Mouse (Mus musculus): Measurements from ENCODE around the gene Trp53inp2.

DNA sequence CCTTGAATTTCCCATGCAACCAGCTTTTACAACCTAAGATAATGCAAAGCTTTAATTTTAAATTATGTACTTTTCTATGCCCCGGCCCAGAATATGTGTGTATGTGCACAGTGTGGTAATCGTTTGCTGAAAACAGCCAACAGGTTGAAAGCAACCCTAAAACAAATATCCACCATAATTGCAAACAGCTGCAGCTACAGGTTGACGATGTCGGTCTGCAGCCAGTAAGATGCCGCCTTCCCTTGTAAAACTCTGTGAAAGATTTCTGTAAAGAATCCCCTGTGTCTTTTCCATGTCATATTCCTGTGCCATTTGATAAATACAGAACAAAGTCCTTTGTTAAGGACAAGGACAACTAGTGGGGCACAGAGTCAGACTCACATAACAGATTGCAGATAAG, 13.7 kb downstream of the Trp53inp2 start:
- TF ChIP-seq CTCF (IDR thresholded peaks at IDR 0.05; ENCODE audit: borderline replicate concordance, extremely low read depth, insufficient read depth, insufficient read length) (no peak), POLR2A (IDR thresholded peaks at IDR 0.05; ENCODE audit: borderline replicate concordance, extremely low read depth, insufficient read depth, insufficient read length, poor library complexity, severe bottlenecking) (no peak)
